28 mouse cellular contexts compared by ENCODE assay signal in genomic region chr7:98983058-98983457, GRCm38 (mm10).
A peak's percentile ranks its signal among the peaks of the same experiment; 100 is the strongest.
DNase-seq lines count a peak whose midpoint lies in the region; ATAC-seq and TF ChIP-seq lines count a peak whose summit lies in the region.
"Had no signal": no experiment of that assay in that cellular context is flagged by ENCODE, and none has a peak within 500 bp of the region (broad histone marks: within the 10 kb centered on the region; RNA-seq: fewer than 3 reads in every experiment).

No protein-coding gene starts in this region.

- H3K9ac ChIP-seq in midbrain, embryonic 16.5 days (ENCODE audit: low read depth, low read length): no peak overlapping the region
- H3K9ac ChIP-seq in midbrain, embryonic 15.5 days: no peak overlapping the region
- H3K9ac ChIP-seq in embryonic facial prominence, embryonic 14.5 days (ENCODE audit: low read depth, low read length): no peak overlapping the region
- no peak overlapping the region for H3K9ac ChIP-seq in limb, embryonic 11.5 days (ENCODE audit: low read length)
- H3K9ac ChIP-seq in lung, postnatal 0 days (replicated peaks; ENCODE audit: low read depth): no peak overlapping the region
- H3K9ac ChIP-seq: forebrain, embryonic 13.5 days; liver, embryonic 14.5 days; midbrain, embryonic 12.5 days; neural tube, embryonic 15.5 days had no signal

- ATAC-seq in midbrain, embryonic 16.5 days: peak; percentile 25; the same call in 1 of the 2 replicates
- no peak for ATAC-seq in midbrain, embryonic 15.5 days (replicated peaks)
- peak; percentile 30; the same call in 1 of the 2 replicates for ATAC-seq in embryonic facial prominence, embryonic 14.5 days (ENCODE audit: low read depth)
- peak; percentile 65 for ATAC-seq in limb, embryonic 11.5 days (ENCODE audit: insufficient number of reproducible peaks, low FRiP score, low TSS enrichment, low read depth)
- peak; percentile 36 for ATAC-seq in megakaryocyte progenitor cell, adult 5-6 weeks (replicated peaks; ENCODE audit: poor library complexity)
- ATAC-seq in lung, postnatal 0 days: no peak
- ATAC-seq: forebrain, embryonic 13.5 days had no signal

- no peak for TF ChIP-seq CTCF in lung, postnatal 0 days (IDR thresholded peaks at IDR 0.05)

- H3K27me3 ChIP-seq in midbrain, embryonic 16.5 days (ENCODE audit: control insufficient read depth, insufficient read depth, low read depth, low read length): no peaks in the 10 kb centered on the region
- no peaks in the 10 kb centered on the region for H3K27me3 ChIP-seq in midbrain, embryonic 15.5 days (replicated peaks)
- H3K27me3 ChIP-seq in embryonic facial prominence, embryonic 14.5 days (replicated peaks; ENCODE audit: control insufficient read depth, insufficient read depth, low read length): no peaks in the 10 kb centered on the region
- no peaks in the 10 kb centered on the region for H3K27me3 ChIP-seq in limb, embryonic 11.5 days (ENCODE audit: control insufficient read depth, insufficient read depth, low read length)
- H3K27me3 ChIP-seq in lung, postnatal 0 days (replicated peaks; ENCODE audit: insufficient read depth, low read length): no peaks in the 10 kb centered on the region
- H3K27me3 ChIP-seq: forebrain, embryonic 13.5 days; midbrain, embryonic 12.5 days; neural tube, embryonic 15.5 days had no signal

- H3K9me3 ChIP-seq in midbrain, embryonic 16.5 days (replicated peaks; ENCODE audit: control insufficient read depth, low read length, poor library complexity, severe bottlenecking): no peaks in the 10 kb centered on the region
- no peaks in the 10 kb centered on the region for H3K9me3 ChIP-seq in midbrain, embryonic 15.5 days
- no peaks in the 10 kb centered on the region for H3K9me3 ChIP-seq in embryonic facial prominence, embryonic 14.5 days (ENCODE audit: control insufficient read depth, low read length)
- no peaks in the 10 kb centered on the region for H3K9me3 ChIP-seq in limb, embryonic 11.5 days (ENCODE audit: control insufficient read depth, low read length)
- H3K9me3 ChIP-seq in lung, postnatal 0 days (ENCODE audit: low read length): no peaks in the 10 kb centered on the region
- H3K9me3 ChIP-seq: forebrain, embryonic 13.5 days; midbrain, embryonic 12.5 days; neural tube, embryonic 15.5 days had no signal

- H3K27ac ChIP-seq in midbrain, embryonic 16.5 days (ENCODE audit: low read length): peak overlapping the region; percentile 26; the same call in 1 of the 2 replicates
- H3K27ac ChIP-seq in midbrain, embryonic 15.5 days: no peak overlapping the region
- no peak overlapping the region for H3K27ac ChIP-seq in embryonic facial prominence, embryonic 14.5 days (replicated peaks; ENCODE audit: low read depth, low read length)
- no peak overlapping the region for H3K27ac ChIP-seq in limb, embryonic 11.5 days (replicated peaks; ENCODE audit: low read depth, low read length)
- H3K27ac ChIP-seq in lung, postnatal 0 days (ENCODE audit: low read length): no peak overlapping the region
- H3K27ac ChIP-seq: forebrain, embryonic 13.5 days; liver, embryonic 14.5 days; midbrain, embryonic 12.5 days; neural tube, embryonic 15.5 days had no signal

- 0 out of 2 replicates have a peak, but pooled peaks cover 2% of the 10 kb centered on the region for H3K36me3 ChIP-seq in midbrain, embryonic 16.5 days (ENCODE audit: control insufficient read depth, insufficient read depth, low read length)
- no peaks in the 10 kb centered on the region for H3K36me3 ChIP-seq in midbrain, embryonic 15.5 days (replicated peaks)
- H3K36me3 ChIP-seq in embryonic facial prominence, embryonic 14.5 days (ENCODE audit: control insufficient read depth, insufficient read depth, low read length): 0 out of 2 replicates have a peak, but pooled peaks cover 4% of the 10 kb centered on the region
- H3K36me3 ChIP-seq in limb, embryonic 11.5 days (ENCODE audit: control insufficient read depth, insufficient read depth, low read length): no peaks in the 10 kb centered on the region
- no peaks in the 10 kb centered on the region; the same call in 1 of the 2 replicates for H3K36me3 ChIP-seq in lung, postnatal 0 days (ENCODE audit: insufficient read depth, low read length)
- H3K36me3 ChIP-seq: midbrain, embryonic 12.5 days; neural tube, embryonic 15.5 days had no signal

- no peak overlapping the region for H3K4me2 ChIP-seq in midbrain, embryonic 16.5 days (ENCODE audit: low read length)
- no peak overlapping the region for H3K4me2 ChIP-seq in midbrain, embryonic 15.5 days
- no peak overlapping the region for H3K4me2 ChIP-seq in embryonic facial prominence, embryonic 14.5 days (ENCODE audit: low read depth, low read length)
- no peak overlapping the region for H3K4me2 ChIP-seq in limb, embryonic 11.5 days (ENCODE audit: low read depth, severe bottlenecking)
- no peak overlapping the region for H3K4me2 ChIP-seq in lung, postnatal 0 days (replicated peaks; ENCODE audit: low read depth, low read length)
- H3K4me2 ChIP-seq: forebrain, embryonic 13.5 days; midbrain, embryonic 12.5 days; neural tube, embryonic 15.5 days had no signal

- H3K4me1 ChIP-seq in midbrain, embryonic 16.5 days (ENCODE audit: control insufficient read depth, insufficient read depth, low read length): peaks cover 8% of the 10 kb centered on the region; the same call in 1 of the 2 replicates
- H3K4me1 ChIP-seq in midbrain, embryonic 15.5 days: 0 out of 2 replicates have a peak, but pooled peaks cover 9% of the 10 kb centered on the region
- peaks cover 19% of the 10 kb centered on the region for H3K4me1 ChIP-seq in embryonic facial prominence, embryonic 14.5 days (ENCODE audit: control insufficient read depth, insufficient read depth, low read length)
- H3K4me1 ChIP-seq in limb, embryonic 11.5 days (ENCODE audit: control insufficient read depth, insufficient read depth, low read length): peaks cover 8% of the 10 kb centered on the region
- H3K4me1 ChIP-seq in lung, postnatal 0 days (ENCODE audit: insufficient read depth, low read depth, low read length): no peaks in the 10 kb centered on the region
- H3K4me1 ChIP-seq: forebrain, embryonic 13.5 days; neural tube, embryonic 15.5 days had no signal

- no peak for TF ChIP-seq EP300 in lung, postnatal 0 days (IDR thresholded peaks at IDR 0.05)

- H3K4me3 ChIP-seq in midbrain, embryonic 16.5 days (ENCODE audit: low read depth, low read length): no peak overlapping the region
- H3K4me3 ChIP-seq in midbrain, embryonic 15.5 days: no peak overlapping the region
- H3K4me3 ChIP-seq in embryonic facial prominence, embryonic 14.5 days (ENCODE audit: low read depth, low read length): no peak overlapping the region
- no peak overlapping the region for H3K4me3 ChIP-seq in limb, embryonic 11.5 days (ENCODE audit: low read depth, low read length)
- H3K4me3 ChIP-seq in lung, postnatal 0 days (ENCODE audit: low read depth, low read length): no peak overlapping the region
- H3K4me3 ChIP-seq: forebrain, embryonic 13.5 days; midbrain, embryonic 12.5 days; neural tube, embryonic 15.5 days had no signal

- no peak for DNase-seq in embryonic facial prominence, embryonic 14.5 days (ENCODE audit: low spot score)
- no peak for DNase-seq in limb, embryonic 11.5 days (ENCODE audit: low spot score)
- DNase-seq in cerebellum, adult 18-20 months: no peak
- no peak for DNase-seq in lung, postnatal 0 days (ENCODE audit: low spot score)
- DNase-seq: adrenal gland, adult 2 months; B cell, adult 2 months; cerebellum, adult 9-10 months; cerebellum, postnatal 36 days; embryo, embryonic 11 days; gastrocnemius, postnatal 25 days; heart, postnatal 14 days; kidney, adult 11 months; kidney, postnatal 14 days; layer of hippocampus, adult 9-11 months; liver; lung, adult 2 months; lung, postnatal 14 days; retina, postnatal 1 day; spleen, adult 18-20 months; thymus, adult 2 months; thymus, postnatal 4 days had no signal

- 47% methylated on average over 12 of the region's 12 CpGs for WGBS in midbrain, embryonic 16.5 days
- whole genome bisulfite sequencing in midbrain, embryonic 15.5 days: 60% methylated on average over 12 of the region's 12 CpGs
- 44% methylated on average over 12 of the region's 12 CpGs for WGBS in embryonic facial prominence, embryonic 14.5 days
- 55% methylated on average over 12 of the region's 12 CpGs for WGBS in limb, embryonic 11.5 days
- WGBS in lung, postnatal 0 days: 91% methylated on average over 12 of the region's 12 CpGs

Comparison
In these comparisons a context has a peak if more than half of its experiments do, and no peak if none do; other contexts are left out.
1. ATAC-seq: peak in midbrain, embryonic 16.5 days (single experiment), embryonic facial prominence, embryonic 14.5 days (single experiment), limb, embryonic 11.5 days (single experiment) and megakaryocyte progenitor cell, adult 5-6 weeks (single experiment); none in midbrain, embryonic 15.5 days (single experiment) and lung, postnatal 0 days (single experiment).